13 mouse cellular contexts compared by ENCODE assay signal in genomic region chr15:28109916-28110315, GRCm38 (mm10).
A peak's percentile ranks its signal among the peaks of the same experiment; 100 is the strongest.
DNase-seq lines count a peak whose midpoint lies in the region; ATAC-seq lines count a peak whose summit lies in the region.
"Had no signal": no experiment of that assay in that cellular context is flagged by ENCODE, and none has a peak within 500 bp of the region (broad histone marks: within the 10 kb centered on the region; RNA-seq: fewer than 3 reads in every experiment).

No protein-coding gene starts in this region.

- 0 out of 2 replicates have a peak, but pooled peaks cover 4% of the 10 kb centered on the region for H3K4me1 ChIP-seq in kidney, embryonic 15.5 days
- H3K4me1 ChIP-seq in forebrain, embryonic 15.5 days = peaks cover 12% of the 10 kb centered on the region; the same call in 1 of the 2 replicates
- no peaks in the 10 kb centered on the region for H3K4me1 ChIP-seq in intestine, embryonic 16.5 days (ENCODE audit: control insufficient read depth, insufficient read depth, low read length)
- H3K4me1 ChIP-seq: limb, embryonic 15.5 days; stomach, embryonic 15.5 days had no signal

- H3K4me3 ChIP-seq in kidney, embryonic 15.5 days (replicated peaks) = no peak overlapping the region
- H3K4me3 ChIP-seq in forebrain, embryonic 15.5 days = no peak overlapping the region
- H3K4me3 ChIP-seq in intestine, embryonic 16.5 days (ENCODE audit: low read length) = no peak overlapping the region
- H3K4me3 ChIP-seq: limb, embryonic 15.5 days; stomach, embryonic 15.5 days had no signal

- H3K27me3 ChIP-seq in kidney, embryonic 15.5 days = no peaks in the 10 kb centered on the region
- no peaks in the 10 kb centered on the region for H3K27me3 ChIP-seq in forebrain, embryonic 15.5 days
- no peaks in the 10 kb centered on the region for H3K27me3 ChIP-seq in intestine, embryonic 16.5 days (replicated peaks; ENCODE audit: control insufficient read depth, insufficient read depth, low read length)
- H3K27me3 ChIP-seq: limb, embryonic 15.5 days; stomach, embryonic 15.5 days had no signal

- no peaks in the 10 kb centered on the region for H3K36me3 ChIP-seq in kidney, embryonic 15.5 days
- no peaks in the 10 kb centered on the region for H3K36me3 ChIP-seq in forebrain, embryonic 15.5 days
- H3K36me3 ChIP-seq in intestine, embryonic 16.5 days (ENCODE audit: control insufficient read depth, insufficient read depth, low read length) = no peaks in the 10 kb centered on the region
- H3K36me3 ChIP-seq: limb, embryonic 15.5 days; stomach, embryonic 15.5 days had no signal

- no peak overlapping the region for H3K4me2 ChIP-seq in kidney, embryonic 15.5 days
- no peak overlapping the region for H3K4me2 ChIP-seq in forebrain, embryonic 15.5 days (replicated peaks)
- H3K4me2 ChIP-seq in intestine, embryonic 16.5 days (ENCODE audit: low read depth, low read length) = no peak overlapping the region
- H3K4me2 ChIP-seq: limb, embryonic 15.5 days; stomach, embryonic 15.5 days had no signal

- DNase-seq in kidney, adult 9 months = peak; percentile 64
- DNase-seq in layer of hippocampus, adult 9-10 months (ENCODE audit: low spot score) = peak; percentile 46
- peak; percentile 72 to 87 for DNase-seq in right cerebral cortex, postnatal 10 days (ENCODE audit: low spot score in 2 of 2)
- DNase-seq: lung, postnatal 14 days had no signal

- H3K27ac ChIP-seq in kidney, embryonic 15.5 days = no peak overlapping the region
- no peak overlapping the region for H3K27ac ChIP-seq in forebrain, embryonic 15.5 days (replicated peaks)
- no peak overlapping the region for H3K27ac ChIP-seq in intestine, embryonic 16.5 days (ENCODE audit: low read length)
- H3K27ac ChIP-seq: limb, embryonic 15.5 days; stomach, embryonic 15.5 days had no signal

- WGBS in kidney, embryonic 15.5 days = 71% methylated on average over 8 of the region's 8 CpGs
- WGBS in forebrain, embryonic 15.5 days = 14% methylated on average over 8 of the region's 8 CpGs
- 76% methylated on average over 8 of the region's 8 CpGs for WGBS in intestine, embryonic 16.5 days

- no peak for ATAC-seq in kidney, embryonic 15.5 days (replicated peaks; ENCODE audit: low FRiP score)
- peak; percentile 78 for ATAC-seq in forebrain, embryonic 15.5 days (replicated peaks)
- no peak for ATAC-seq in erythroblast, adult 5-6 weeks (replicated peaks; ENCODE audit: low FRiP score, poor library complexity, severe bottlenecking)
- ATAC-seq in megakaryocyte-erythroid progenitor cell, adult 5-6 weeks (replicated peaks; ENCODE audit: low FRiP score, low TSS enrichment, poor library complexity, severe bottlenecking) = no peak
- no peak for ATAC-seq in intestine, embryonic 16.5 days
- ATAC-seq: CD4-positive, CD25-positive, alpha-beta regulatory T cell, adult 4 months; hindbrain, embryonic 16.5 days had no signal

- H3K9me3 ChIP-seq in kidney, embryonic 15.5 days (replicated peaks) = no peaks in the 10 kb centered on the region
- no peaks in the 10 kb centered on the region for H3K9me3 ChIP-seq in forebrain, embryonic 15.5 days
- H3K9me3 ChIP-seq in intestine, embryonic 16.5 days (ENCODE audit: control insufficient read depth, low read length) = no peaks in the 10 kb centered on the region
- H3K9me3 ChIP-seq: limb, embryonic 15.5 days; stomach, embryonic 15.5 days had no signal

- H3K9ac ChIP-seq in kidney, embryonic 15.5 days = no peak overlapping the region
- H3K9ac ChIP-seq in forebrain, embryonic 15.5 days (replicated peaks) = no peak overlapping the region
- H3K9ac ChIP-seq in intestine, embryonic 16.5 days (ENCODE audit: low read depth, low read length) = no peak overlapping the region
- H3K9ac ChIP-seq: limb, embryonic 15.5 days; stomach, embryonic 15.5 days had no signal
